Mouse (Mus musculus): Measurements from ENCODE around the gene Gjb4.
A peak's percentile ranks its signal among the peaks of the same experiment; 100 is the strongest.

The Gjb4 gene

DNA sequence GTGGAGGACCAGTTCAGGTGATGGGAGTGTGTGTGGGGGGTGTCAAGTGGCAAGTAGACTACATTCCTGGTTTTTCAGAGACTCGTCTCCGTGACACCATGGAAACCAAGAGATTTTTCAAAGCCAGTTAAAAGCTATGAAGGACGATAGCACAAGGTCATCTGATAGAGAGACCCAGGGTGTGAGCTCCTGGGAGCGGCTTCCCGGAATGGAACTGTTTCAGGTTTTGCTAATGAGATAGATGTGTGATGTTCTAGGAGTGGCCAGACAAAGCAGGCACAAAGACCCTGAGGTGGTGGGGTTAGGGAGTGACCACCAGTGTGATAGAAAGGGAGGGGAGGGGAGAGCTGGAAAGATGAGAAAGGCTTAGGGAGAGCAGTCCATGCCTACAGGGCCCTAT is 8.9 kb downstream of the Gjb4 start:
- no peak for DNase-seq

DNA sequence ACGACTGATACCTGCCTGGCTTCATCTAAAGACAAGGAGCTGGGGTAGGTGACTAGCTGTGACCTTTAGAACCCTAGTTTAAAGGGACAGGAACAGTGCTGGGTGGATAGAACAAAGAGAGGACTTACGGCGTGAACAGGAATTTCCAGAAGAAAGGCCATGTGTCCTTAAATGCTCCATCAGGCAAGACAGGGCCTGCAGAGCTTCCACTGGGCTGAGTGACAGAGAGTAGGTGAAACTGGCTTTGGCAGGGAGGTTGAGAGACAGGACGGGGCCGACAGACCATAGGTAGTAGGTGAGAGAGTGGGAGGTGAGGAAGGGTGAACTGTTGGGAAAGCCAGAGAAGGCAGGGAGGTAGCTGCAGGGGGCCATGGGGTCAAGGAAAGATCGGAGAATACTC is 12.5 kb downstream of the Gjb4 start:
- DNase-seq: no peak

DNA sequence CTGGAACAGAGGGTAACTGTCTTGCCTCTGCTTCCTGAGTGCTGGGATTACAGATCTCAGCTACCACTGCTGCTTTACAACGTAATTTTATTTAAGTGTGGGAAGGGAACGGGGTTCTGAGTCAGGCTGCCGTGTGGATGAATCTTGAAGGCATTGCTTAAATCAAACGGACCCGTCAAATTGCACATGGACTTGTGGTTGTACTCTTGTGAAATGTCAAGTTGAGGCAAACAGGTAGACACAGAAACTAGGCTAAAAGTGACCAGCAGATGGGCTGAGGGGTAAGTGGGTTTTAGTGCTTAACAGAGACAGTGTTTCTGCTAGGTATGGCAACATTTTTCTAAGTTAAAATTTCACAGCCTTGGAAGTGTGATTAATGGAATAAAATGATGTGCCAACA is 16.2 kb downstream of the Gjb4 start:
- DNase-seq: no peak

DNA sequence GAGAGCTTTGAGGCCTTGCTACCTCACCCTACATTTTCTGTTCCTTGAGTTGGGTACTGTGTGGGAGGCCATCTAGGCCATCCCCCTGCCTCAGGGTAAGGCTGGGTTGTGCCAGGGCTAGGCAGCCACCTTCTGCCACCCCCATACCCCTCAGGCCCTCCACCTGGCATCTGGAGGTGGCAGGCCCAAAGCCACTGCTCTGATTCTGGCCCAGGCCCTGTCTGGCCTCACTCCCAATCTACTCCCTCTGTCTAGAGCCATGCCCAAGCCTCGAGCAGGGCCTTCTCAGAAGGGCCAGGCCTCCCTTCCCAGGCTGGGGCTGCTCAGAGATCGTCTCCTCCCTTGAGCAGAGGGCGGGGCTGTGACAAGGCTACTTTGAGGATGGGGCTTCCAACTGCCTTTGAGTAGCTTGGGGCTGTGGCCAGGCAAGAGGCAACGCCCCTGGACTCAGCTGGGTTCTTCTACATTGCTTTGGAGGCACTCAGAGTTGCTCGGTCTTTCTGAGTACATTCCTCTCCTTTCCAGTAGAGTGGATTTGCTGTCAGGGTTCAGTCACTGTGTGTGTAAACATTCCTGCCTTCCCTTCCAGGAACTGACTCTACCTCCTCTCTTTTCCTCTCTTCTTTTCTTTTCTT is 18.9 kb downstream of the Gjb4 start:
- DNase-seq: no peak

- no peak for DNase-seq
Observed at GRCm38 (mm10) chr4:127331171-127331570, 22.7 kb downstream of the Gjb4 start.

DNA sequence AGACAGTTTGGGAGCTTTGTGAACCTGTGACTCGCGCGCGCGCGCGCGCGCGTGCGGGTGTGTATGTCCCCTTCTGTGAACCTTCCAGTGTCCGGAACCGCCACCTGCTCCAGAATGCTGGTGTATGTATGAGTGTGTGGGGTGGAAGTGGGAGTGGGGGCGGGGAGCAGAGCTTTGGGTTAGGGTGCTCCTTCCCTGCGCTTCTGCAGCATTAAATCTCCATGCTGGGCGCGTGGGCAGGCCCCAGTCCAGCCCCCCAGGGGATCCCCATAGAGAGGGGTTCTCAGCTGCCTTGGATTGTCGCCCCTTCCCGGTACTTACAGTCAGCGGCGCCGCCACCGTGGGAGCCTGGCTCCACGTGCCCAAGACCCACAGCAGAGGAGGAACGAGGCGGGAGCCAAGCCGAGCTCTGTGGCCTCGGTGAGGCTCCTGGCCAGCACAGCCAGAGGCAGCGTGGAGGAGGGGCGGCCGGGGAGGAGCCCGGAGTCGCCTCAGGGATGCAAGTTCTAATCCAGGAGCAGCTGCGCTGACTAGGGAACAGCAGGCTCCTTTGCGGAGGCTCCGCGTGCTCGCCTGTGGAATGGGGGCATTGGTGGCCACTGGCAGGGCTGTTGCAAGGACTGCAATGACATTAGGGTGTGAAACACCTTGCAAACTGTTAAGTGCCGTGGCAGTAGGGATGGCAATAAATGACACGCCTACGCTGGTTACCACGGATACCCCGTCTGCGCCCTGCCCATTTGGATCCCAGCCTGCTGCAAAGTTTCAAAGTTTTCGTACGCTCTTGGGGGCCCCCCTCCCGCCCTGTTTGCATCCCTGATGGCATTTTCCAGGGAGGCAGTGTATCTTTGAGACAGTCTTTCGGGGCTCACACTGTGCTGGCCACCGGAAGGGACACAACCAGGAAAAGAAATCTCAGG is 23.4 kb downstream of the Gjb4 start, which contains the start of gene Gjb3:
Gene Gjb3, minus strand, starts transcription at position 664 of the 920 bp plus-strand sequence.
- DNase-seq: no peak

DNA sequence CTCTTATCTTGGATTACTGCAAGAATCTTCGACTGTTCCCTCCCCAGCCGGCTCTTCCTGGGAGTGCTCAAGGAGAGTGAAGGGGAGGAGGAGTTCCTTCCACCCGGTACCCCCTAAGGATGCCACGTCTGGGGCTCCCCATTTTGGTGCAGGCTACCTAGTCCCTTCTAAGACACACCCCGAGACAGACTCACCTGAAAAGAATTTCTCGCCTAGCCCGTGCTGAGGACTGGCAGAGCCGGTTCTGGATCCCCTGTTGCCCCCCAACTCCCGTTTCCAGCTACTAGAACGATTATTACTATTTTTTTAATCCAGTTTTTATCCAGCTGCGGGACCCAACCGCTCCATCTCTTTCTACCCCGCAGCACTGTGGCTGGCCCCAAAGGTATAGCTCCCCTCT is 24.1 kb downstream of the Gjb4 start:
- no peak for DNase-seq

DNA sequence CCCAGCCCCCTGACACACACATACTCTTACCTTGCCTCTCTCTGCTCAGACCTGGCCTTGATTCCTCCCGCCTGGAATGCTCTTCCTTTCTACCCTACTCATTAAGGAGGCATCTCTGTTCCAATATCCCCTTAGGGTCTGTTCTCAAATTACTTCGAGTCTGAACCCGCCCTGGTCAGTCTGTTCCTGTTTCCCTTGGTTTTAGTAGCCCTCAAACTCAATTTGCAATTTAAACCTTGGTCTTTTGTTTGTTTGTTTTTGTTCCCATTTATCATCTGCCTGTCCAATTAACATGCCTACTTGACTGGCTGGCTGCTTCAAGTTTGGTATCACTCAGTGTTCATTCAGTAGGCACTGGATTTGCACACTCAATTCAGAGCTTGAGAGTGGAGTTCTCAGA is 24.8 kb downstream of the Gjb4 start:
- DNase-seq: no peak

GRCm38 (mm10) chr4:127328378-127328777 is 25.5 kb downstream of the Gjb4 start:
- DNase-seq: no peak

DNA sequence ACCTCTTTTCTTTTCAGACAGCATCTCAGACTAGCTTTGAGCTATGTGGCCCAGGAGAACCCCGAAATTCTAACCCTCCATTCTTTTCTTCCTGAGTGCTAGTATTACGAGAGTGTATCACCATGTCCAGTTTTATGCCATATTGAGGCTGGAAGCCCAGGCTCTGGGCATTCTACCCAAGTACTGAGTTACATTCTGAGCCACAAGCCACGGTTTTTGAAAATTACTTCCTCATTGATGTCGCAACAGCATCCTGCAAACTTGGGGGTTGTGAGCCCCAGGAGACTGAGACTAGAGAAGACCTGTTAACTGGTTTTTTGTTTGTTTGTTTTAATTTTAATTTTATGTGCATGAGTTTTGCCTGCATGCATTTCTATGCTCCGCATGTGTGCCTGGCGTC is 26.1 kb downstream of the Gjb4 start:
- no peak for DNase-seq

GRCm38 (mm10) chr4:127327258-127327657 is 26.6 kb downstream of the Gjb4 start:
- DNase-seq: no peak

DNA sequence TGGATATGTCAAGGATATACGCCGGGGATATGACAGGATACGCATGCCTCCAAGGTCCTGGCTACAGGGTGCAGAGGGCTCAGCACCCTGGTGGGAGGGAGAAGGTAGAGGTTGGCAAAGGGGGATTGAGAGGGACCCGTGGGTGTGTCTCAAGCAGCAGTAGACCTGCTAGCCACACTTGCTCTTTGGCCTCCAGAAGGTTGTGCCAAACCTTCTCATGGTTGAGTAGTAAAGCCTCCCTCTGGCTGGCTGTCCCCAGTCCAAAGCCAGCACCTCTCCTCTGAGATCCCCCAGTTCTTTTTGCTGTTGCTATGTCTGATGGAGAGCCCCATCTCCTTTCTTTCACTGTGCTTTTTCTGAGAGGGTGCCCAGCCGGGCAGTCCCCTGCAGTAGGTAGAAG is 28.6 kb downstream of the Gjb4 start:
- DNase-seq: no peak

DNA sequence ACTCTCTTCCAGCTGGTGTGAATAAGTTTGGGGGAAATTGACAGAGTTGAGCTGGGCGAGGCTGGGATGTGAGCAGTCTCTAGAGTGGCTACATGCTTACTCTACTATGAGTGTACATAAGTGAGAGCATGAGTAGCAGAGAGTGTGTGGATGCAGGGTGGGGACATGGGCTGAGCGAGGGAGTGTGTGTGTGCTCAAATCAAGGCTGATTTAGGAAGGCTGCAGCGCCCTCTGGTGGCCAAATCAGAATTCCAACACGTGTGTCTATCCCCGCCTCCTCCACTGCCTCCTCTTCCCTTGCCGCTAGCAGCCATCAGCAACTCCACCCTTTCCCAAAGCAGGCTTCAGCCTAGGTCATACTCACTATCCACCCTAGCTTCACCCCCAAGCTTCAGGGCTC is 29.1 kb downstream of the Gjb4 start:
- DNase-seq: peak; percentile 84

DNA sequence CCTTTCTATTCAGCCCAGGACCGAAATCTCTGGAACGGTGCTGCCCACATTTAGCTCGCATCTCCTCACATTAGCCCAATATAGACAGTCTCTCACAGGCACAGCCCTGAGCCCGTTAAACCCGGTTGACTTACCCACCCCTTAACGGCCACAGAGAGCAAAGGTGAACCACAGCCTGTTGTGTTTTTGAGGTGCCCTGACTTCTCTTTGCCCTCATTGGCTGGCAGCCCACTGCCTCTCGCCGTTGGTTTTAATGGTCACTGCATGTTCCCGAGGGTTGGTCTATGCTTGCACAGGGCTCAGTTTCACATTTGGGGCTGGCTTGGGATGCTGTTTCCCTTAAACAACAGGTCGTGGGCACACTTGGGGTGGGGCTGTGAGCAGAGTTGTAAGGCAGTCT is 29.6 kb downstream of the Gjb4 start:
- DNase-seq: no peak

DNA sequence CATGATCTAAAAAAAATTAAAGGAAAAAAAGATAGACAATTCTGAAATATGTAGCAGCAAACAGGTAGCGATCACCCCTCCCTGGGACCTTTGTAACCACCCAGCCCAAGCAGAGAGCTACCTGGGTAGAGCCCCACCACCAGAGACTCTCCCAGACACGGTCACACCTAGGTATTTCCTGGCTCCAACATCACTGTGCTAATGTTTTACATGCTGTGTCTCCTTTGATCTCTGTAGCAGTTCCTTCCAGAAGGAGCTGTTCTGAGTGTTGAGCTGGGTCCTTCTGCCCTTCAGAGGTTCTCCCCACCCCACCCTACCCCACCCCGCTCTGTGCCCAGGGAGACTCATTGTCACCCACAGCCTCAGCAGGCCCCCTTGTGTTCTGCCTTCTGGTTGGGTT is 30.2 kb downstream of the Gjb4 start:
- no peak for DNase-seq

DNA sequence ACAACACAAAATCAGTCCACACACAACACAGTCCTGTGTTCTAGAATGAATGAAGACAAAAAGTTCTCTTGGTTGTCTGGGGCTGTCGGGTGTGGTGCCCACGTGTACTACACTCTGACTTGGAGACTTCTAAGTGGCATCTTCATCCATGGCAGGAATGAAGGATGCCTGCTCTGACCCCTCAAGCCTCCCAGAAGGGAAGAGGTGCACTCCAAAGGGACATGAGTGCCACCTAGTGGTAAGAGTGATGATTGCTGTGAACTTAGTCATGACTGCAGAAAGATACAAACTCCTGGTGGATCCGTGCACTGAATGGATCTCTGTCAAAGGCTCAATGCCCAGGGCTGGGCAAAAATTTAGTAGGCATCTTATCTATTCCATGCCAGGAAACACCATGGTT is 34.3 kb downstream of the Gjb4 start:
- DNase-seq: peak; percentile 66

- DNase-seq: no peak
Observed at GRCm38 (mm10) chr4:127317143-127317542, 36.7 kb downstream of the Gjb4 start.

GRCm38 (mm10) chr4:127315753-127316152 is 38.1 kb downstream of the Gjb4 start:
- DNase-seq: no peak

- DNase-seq: no peak
Observed at GRCm38 (mm10) chr4:127314585-127314984, 39.3 kb downstream of the Gjb4 start.

DNA sequence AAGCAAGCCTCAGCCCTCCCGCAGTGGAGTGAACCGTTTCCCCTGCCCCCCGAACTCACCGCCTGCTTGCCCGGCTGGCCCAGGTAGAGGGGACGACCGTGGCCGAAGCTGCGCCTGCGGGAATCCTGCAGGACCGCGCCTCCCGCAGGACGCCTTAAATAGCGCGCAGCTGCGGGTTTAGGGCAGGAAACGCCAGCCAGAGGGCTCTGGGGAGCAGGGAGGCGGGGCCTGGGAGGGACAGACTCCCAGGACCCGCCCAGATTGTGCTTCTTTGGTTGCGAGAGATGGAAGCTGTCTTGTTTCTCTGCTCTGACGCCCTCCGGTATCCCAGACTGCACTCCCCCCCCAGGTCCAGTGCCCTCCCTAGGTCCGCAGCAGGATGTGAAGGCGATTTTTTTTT is 40.0 kb downstream of the Gjb4 start, which contains the start of gene Gja4:
Gene Gja4, minus strand, starts transcription at position 179 of the 400 bp plus-strand sequence.
- DNase-seq: peak; percentile 74

GRCm38 (mm10) chr4:127312349-127312748 is 41.5 kb downstream of the Gjb4 start:
- DNase-seq: no peak

DNA sequence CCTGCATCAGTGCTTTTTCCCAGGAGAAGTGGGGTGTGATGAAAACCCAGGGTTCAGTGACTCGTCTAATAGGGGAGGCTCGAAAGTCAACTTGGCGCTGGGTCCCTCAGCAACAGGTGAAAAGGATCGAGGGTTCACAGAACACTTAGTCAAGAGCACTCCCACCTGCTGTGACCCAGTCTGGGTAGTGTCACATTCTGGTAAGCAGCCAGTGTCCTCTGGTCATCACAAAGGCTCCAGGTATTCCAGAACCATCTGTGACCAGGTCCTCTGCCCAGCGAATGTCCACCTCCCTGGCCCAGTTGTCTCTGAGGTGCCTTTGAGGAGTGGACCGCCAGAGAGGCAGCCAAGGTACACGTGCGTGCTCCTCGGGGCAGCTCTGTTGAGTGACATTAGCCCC is 42.3 kb downstream of the Gjb4 start:
- DNase-seq: no peak

DNA sequence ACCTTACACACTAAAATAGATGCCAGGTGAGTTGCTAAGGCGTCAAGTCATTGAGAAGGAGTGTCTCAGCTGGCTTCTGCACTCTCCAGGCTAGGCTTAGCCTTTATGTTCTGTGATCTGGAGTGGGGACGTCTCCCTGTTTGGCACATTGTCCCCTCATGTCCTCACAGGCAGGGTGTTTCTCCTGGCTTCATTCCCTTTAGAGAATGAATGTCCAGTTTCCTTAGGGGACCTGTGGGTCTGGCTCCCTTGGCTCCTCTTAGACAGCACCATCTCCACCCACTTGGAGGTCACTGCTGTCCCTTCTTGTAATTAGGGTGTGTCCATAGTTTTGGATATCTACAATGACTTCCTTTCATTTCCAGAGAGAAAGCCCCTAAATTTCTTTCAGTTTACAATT is 47.0 kb downstream of the Gjb4 start:
- DNase-seq: no peak

GRCm38 (mm10) chr4:127303796-127304195 is 50.1 kb downstream of the Gjb4 start:
- no peak for DNase-seq

Data from thymus, postnatal 4 days (tissue).